Mouse (Mus musculus): ENCODE results near the gene Ptges2. TPM values are rescaled to one million over a fixed set of nuclear protein-coding genes. Genes with fewer than 3 reads are reported as not detected.
"Not testable (repeated sequence)": the region's sequence is repeated elsewhere in the genome, so short reads cannot be mapped to it uniquely, and the experiment has no call there.

Gene Ptges2
- polyA plus RNA-seq, 1 experiment: 7.6 TPM

- H3K4me3 ChIP-seq (ENCODE audit: control insufficient read depth, low read depth, low read length): peak overlapping the region; percentile 46
- H3K27ac ChIP-seq (ENCODE audit: control insufficient read depth, insufficient read depth, low read depth, low read length): no peak overlapping the region
- TF ChIP-seq POLR2A (IDR thresholded peaks at IDR 0.05; ENCODE audit: control insufficient read depth, low read depth, low read length) (no peak), CTCF (IDR thresholded peaks at IDR 0.05; ENCODE audit: control insufficient read depth, insufficient read depth, insufficient replicate concordance, low read depth, low read length) (peak; percentile 27; the same call in 1 of the 2 replicates)
- peaks cover 22% of the 10 kb centered on the region for H3K4me1 ChIP-seq (ENCODE audit: control insufficient read depth, insufficient read depth, low read length)
- no peaks in the 10 kb centered on the region for H3K27me3 ChIP-seq (ENCODE audit: control insufficient read depth, insufficient read depth, low read length)
- H3K36me3 ChIP-seq (ENCODE audit: control insufficient read depth, insufficient read depth, low read length): no peaks in the 10 kb centered on the region
These were observed 34.3 kb upstream of the Ptges2 start for GRCm38 (mm10) chr2:32361437-32361836.

DNA sequence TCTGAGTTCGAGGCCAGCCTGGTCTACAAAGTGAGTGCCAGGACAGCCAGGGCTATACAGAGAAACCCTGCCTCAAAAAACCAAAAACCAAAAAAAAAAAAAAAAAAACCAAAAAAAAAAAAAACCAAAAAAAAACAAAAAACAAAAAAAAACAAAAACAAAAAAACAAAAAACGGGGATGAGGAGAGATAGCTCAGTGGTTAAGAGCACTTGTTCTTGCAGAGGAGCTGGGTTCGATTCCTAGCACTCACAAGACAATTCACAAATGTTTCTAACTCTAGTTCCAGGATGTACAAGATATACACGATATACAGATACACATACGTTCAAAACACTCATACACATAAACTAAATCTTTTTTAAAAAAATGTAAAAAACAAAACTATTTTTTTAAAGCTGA is 33.4 kb upstream of the Ptges2 start:
- H3K4me1 ChIP-seq (ENCODE audit: control insufficient read depth, insufficient read depth, low read length): peaks cover 22% of the 10 kb centered on the region
- not testable (repeated sequence) for H3K27me3 ChIP-seq (ENCODE audit: control insufficient read depth, insufficient read depth, low read length); H3K36me3 ChIP-seq (ENCODE audit: control insufficient read depth, insufficient read depth, low read length); H3K27ac ChIP-seq (ENCODE audit: control insufficient read depth, insufficient read depth, low read depth, low read length)
- peak overlapping the region; percentile 98 for H3K4me3 ChIP-seq (ENCODE audit: control insufficient read depth, low read depth, low read length)

- H3K27ac ChIP-seq (ENCODE audit: control insufficient read depth, insufficient read depth, low read depth, low read length): peak overlapping the region; percentile 63
These were observed 32.8 kb upstream of the Ptges2 start for GRCm38 (mm10) chr2:32362817-32363340.

GRCm38 (mm10) chr2:32363376-32364106 is 32.2 kb upstream of the Ptges2 start:
- Histone ChIP-seq H3K27ac (ENCODE audit: control insufficient read depth, insufficient read depth, low read depth, low read length) (peak overlapping the region; percentile 63), H3K36me3 (ENCODE audit: control insufficient read depth, insufficient read depth, low read length) (peaks cover 3% of the 10 kb centered on the region; the same call in 1 of the 2 replicates), H3K4me1 (ENCODE audit: control insufficient read depth, insufficient read depth, low read length) (peaks cover 22% of the 10 kb centered on the region), H3K27me3 (ENCODE audit: control insufficient read depth, insufficient read depth, low read length) (no peaks in the 10 kb centered on the region), H3K4me3 (ENCODE audit: control insufficient read depth, low read depth, low read length) (peak overlapping the region; percentile 98)
- TF ChIP-seq POLR2A (IDR thresholded peaks at IDR 0.05; ENCODE audit: control insufficient read depth, low read depth, low read length) (no peak), CTCF (IDR thresholded peaks at IDR 0.05; ENCODE audit: control insufficient read depth, insufficient read depth, insufficient replicate concordance, low read depth, low read length) (no peak)

More at GRCm38 (mm10) chr2:32362817-32363340, 32.8 kb upstream of the Ptges2 start:
- H3K27me3 ChIP-seq (ENCODE audit: control insufficient read depth, insufficient read depth, low read length): no peaks in the 10 kb centered on the region
- peaks cover 22% of the 10 kb centered on the region for H3K4me1 ChIP-seq (ENCODE audit: control insufficient read depth, insufficient read depth, low read length)
- H3K36me3 ChIP-seq (ENCODE audit: control insufficient read depth, insufficient read depth, low read length): peaks cover 3% of the 10 kb centered on the region; the same call in 1 of the 2 replicates
- TF ChIP-seq POLR2A (IDR thresholded peaks at IDR 0.05; ENCODE audit: control insufficient read depth, low read depth, low read length) (peak; percentile 44), CTCF (IDR thresholded peaks at IDR 0.05; ENCODE audit: control insufficient read depth, insufficient read depth, insufficient replicate concordance, low read depth, low read length) (peak; percentile 89)
- peak overlapping the region; percentile 98 for H3K4me3 ChIP-seq (ENCODE audit: control insufficient read depth, low read depth, low read length)

GRCm38 (mm10) chr2:32364121-32364520 is 31.6 kb upstream of the Ptges2 start:
- peaks cover 3% of the 10 kb centered on the region; the same call in 1 of the 2 replicates for H3K36me3 ChIP-seq (ENCODE audit: control insufficient read depth, insufficient read depth, low read length)
- H3K27me3 ChIP-seq (ENCODE audit: control insufficient read depth, insufficient read depth, low read length): no peaks in the 10 kb centered on the region
- TF ChIP-seq POLR2A (IDR thresholded peaks at IDR 0.05; ENCODE audit: control insufficient read depth, low read depth, low read length) (no peak), CTCF (IDR thresholded peaks at IDR 0.05; ENCODE audit: control insufficient read depth, insufficient read depth, insufficient replicate concordance, low read depth, low read length) (no peak)
- H3K4me1 ChIP-seq (ENCODE audit: control insufficient read depth, insufficient read depth, low read length): peaks cover 22% of the 10 kb centered on the region
- no peak overlapping the region for H3K4me3 ChIP-seq (ENCODE audit: control insufficient read depth, low read depth, low read length)
- no peak overlapping the region for H3K27ac ChIP-seq (ENCODE audit: control insufficient read depth, insufficient read depth, low read depth, low read length)

DNA sequence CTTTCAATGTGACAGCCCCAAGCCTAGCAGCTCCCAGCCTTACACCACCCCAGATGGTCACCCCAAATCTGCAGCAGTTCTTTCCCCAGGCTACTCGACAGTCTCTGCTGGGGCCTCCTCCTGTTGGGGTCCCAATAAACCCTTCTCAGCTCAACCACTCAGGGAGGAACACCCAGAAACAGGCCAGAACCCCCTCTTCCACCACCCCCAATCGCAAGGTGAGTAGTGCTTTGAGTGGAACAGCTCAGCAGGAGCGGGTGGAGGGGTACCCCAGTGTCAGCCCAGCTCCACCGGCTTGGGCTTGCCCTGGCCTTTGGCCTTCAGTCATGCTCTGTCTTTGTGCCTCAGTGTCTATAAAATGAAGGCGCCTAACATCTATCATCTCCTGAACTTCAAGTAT is 28.4 kb upstream of the Ptges2 start:
- Histone ChIP-seq H3K4me3 (ENCODE audit: control insufficient read depth, low read depth, low read length) (no peak overlapping the region), H3K36me3 (ENCODE audit: control insufficient read depth, insufficient read depth, low read length) (peaks cover 3% of the 10 kb centered on the region), H3K4me1 (ENCODE audit: control insufficient read depth, insufficient read depth, low read length) (peaks cover 13% of the 10 kb centered on the region), H3K27ac (ENCODE audit: control insufficient read depth, insufficient read depth, low read depth, low read length) (no peak overlapping the region), H3K27me3 (ENCODE audit: control insufficient read depth, insufficient read depth, low read length) (no peaks in the 10 kb centered on the region)
- no peak for TF ChIP-seq CTCF (IDR thresholded peaks at IDR 0.05; ENCODE audit: control insufficient read depth, insufficient read depth, insufficient replicate concordance, low read depth, low read length)
- no peak for TF ChIP-seq POLR2A (IDR thresholded peaks at IDR 0.05; ENCODE audit: control insufficient read depth, low read depth, low read length)

GRCm38 (mm10) chr2:32374191-32374590 is 21.5 kb upstream of the Ptges2 start:
- no peaks in the 10 kb centered on the region for H3K27me3 ChIP-seq (ENCODE audit: control insufficient read depth, insufficient read depth, low read length)
- no peaks in the 10 kb centered on the region; the same call in none of the 2 replicates for H3K36me3 ChIP-seq (ENCODE audit: control insufficient read depth, insufficient read depth, low read length)
- H3K4me1 ChIP-seq (ENCODE audit: control insufficient read depth, insufficient read depth, low read length): no peaks in the 10 kb centered on the region
- H3K27ac ChIP-seq (ENCODE audit: control insufficient read depth, insufficient read depth, low read depth, low read length): no peak overlapping the region
- no peak overlapping the region for H3K4me3 ChIP-seq (ENCODE audit: control insufficient read depth, low read depth, low read length)
- TF ChIP-seq CTCF (IDR thresholded peaks at IDR 0.05; ENCODE audit: control insufficient read depth, insufficient read depth, insufficient replicate concordance, low read depth, low read length): no peak

All from testis, adult 2 months (tissue).